Mouse (Mus musculus) liver, postnatal 0 days (tissue): Measurements from ENCODE around the gene Rab27a. TPM values are rescaled to one million over a fixed set of nuclear protein-coding genes. Genes with fewer than 3 reads are reported as not detected.
A peak's percentile ranks its signal among the peaks of the same experiment; 100 is the strongest.

ENCODE experiments used
- ATAC-seq: fragments of 200-750 bp; cut with Nextera tagmentation; 2 replicates; pipeline ENCODE4 v1.8.0; 2017; ENCODE audit warnings: mild to moderate bottlenecking, moderate library complexity
- DNase-seq: peaks from one replicate; pipeline ENCODE4 v3.0.0-alpha.2; 2016
- H3K27ac ChIP-seq: fragments of 300-500 bp; sonication (generic); 2 replicates; pipeline ENCODE4 v1.5.1; 2014; ENCODE audit warnings: antibody characterized with exemption, moderate library complexity, mild to moderate bottlenecking, low read depth
- H3K27me3 ChIP-seq: fragments of 300-500 bp; sonication (generic); 2 replicates; pipeline ENCODE4 v1.6.1; 2014; ENCODE audit warnings: low read length, control low read depth, mixed read lengths; ENCODE audit not compliant: insufficient read depth
- H3K36me3 ChIP-seq: fragments of 300-500 bp; sonication (generic); replicated peaks from 2 replicates; pipeline ENCODE4 v1.6.1; 2014; ENCODE audit warnings: mild to moderate bottlenecking, control low read depth, low read length, moderate library complexity, mixed read lengths; ENCODE audit not compliant: insufficient read depth
- H3K4me1 ChIP-seq: fragments of 300-500 bp; sonication (generic); 2 replicates; pipeline ENCODE4 v1.6.1; 2014; ENCODE audit warnings: antibody characterized with exemption, mild to moderate bottlenecking, control low read depth; ENCODE audit not compliant: insufficient read depth
- H3K4me2 ChIP-seq: fragments of 300-500 bp; sonication (generic); 2 replicates; pipeline ENCODE4 v1.6.1; 2014; ENCODE audit warnings: low read depth, mild to moderate bottlenecking, low read length, moderate library complexity, mixed read lengths
- H3K4me3 ChIP-seq: fragments of 300-500 bp; sonication (generic); 2 replicates; pipeline ENCODE4 v1.5.1; 2014; ENCODE audit warnings: low read depth, low read length
- H3K9ac ChIP-seq: fragments of 300-500 bp; sonication (generic); replicated peaks from 2 replicates; pipeline ENCODE4 v1.6.1; 2014; ENCODE audit warnings: mild to moderate bottlenecking, moderate library complexity
- H3K9me3 ChIP-seq: fragments of 300-500 bp; sonication (generic); 2 replicates; pipeline ENCODE4 v1.6.1; 2016; ENCODE audit warnings: mild to moderate bottlenecking, control low read depth, low read length, mixed read lengths
- CTCF ChIP-seq: sonication (generic); IDR thresholded peaks from 2 replicates; pipeline ENCODE4 v1.5.1; 2016; ENCODE audit warnings: antibody characterized with exemption, low read depth
- EP300 ChIP-seq: IDR thresholded peaks from 2 replicates; pipeline ENCODE4 v1.6.1; 2016; ENCODE audit warnings: antibody characterized with exemption, low read depth, mild to moderate bottlenecking
- WGBS: fragments of 180-500 bp; shearing (Covaris S2); extraction: QIAGEN DNeasy Blood & Tissue Kit; methylation state at CpG from one replicate; pipeline ENCODE4 v1.1.7; 2014; ENCODE audit not compliant: insufficient replicate concordance; 5-methylcytosine and 5-hydroxymethylcytosine counted together
- polyA plus RNA-seq: library from polyadenylated mRNA; unstranded; fragments of >200 nt; fragmentation: Nextera tagmentation; extraction: Ambion mirVana; gene quantifications from 2 replicates; pipeline ENCODE4 v1.2.1, GENCODE M21; 2015

The Rab27a gene
- polyA plus RNA-seq, 1 experiment from 2014 or later, result 7.0 TPM

- peaks cover 19% of the 10 kb centered on the region for H3K4me1 ChIP-seq
- peak within 1 kb of the TSS; percentile 81 for H3K27ac ChIP-seq
- peak within 1 kb of the TSS; percentile 82 for H3K9ac ChIP-seq
- WGBS, result 26% methylated on average over 6 of the region's 6 CpGs
- TF ChIP-seq EP300 (no peak), CTCF (no peak)
- peak within 1 kb of the TSS; percentile 90 for H3K4me2 ChIP-seq
- peak within 1 kb of the TSS; percentile 79 for H3K4me3 ChIP-seq
- H3K27me3 ChIP-seq, result no peaks in the 10 kb centered on the region
- H3K9me3 ChIP-seq, result no peaks in the 10 kb centered on the region
- DNase-seq (no peak), ATAC-seq (no peak)
- no peaks in the 10 kb centered on the region for H3K36me3 ChIP-seq
Observed at GRCm38 (mm10) chr9:73040080-73040479, 4.6 kb upstream of the Rab27a start, which contains the start of gene Pigb. Gene Pigb (minus strand): TSS chr9:73040378.

DNA sequence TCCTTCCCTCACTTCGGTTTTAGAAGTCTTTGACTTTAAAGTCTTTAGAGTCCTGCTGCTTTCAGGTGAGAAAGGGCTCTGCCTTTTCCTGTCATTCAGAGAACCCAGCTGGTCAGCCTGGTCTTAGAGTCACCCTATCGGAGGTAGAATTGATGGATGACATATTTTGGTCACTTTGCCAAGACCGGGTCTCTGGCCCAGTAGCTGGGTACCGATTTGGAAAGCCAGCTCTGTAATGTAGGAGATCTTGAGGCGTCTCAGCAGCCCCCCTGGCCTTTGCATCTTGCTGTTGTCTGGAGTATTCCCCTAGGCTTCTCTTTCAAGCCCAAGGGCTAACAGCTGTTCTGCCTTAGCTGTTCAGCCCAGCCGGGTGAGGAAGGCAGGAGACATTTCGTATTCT is 550 bp downstream of the Rab27a start:
- DNase-seq, result no peak
- no peak for ATAC-seq
- 8% methylated on average over 7 of the region's 7 CpGs for WGBS
- peak overlapping the region; percentile 75 for H3K27ac ChIP-seq
- no peaks in the 10 kb centered on the region for H3K36me3 ChIP-seq
- H3K9ac ChIP-seq, result peak overlapping the region; percentile 63
- no peak for TF ChIP-seq CTCF
- TF ChIP-seq EP300, result no peak
- H3K27me3 ChIP-seq, result no peaks in the 10 kb centered on the region
- peak overlapping the region; percentile 62 for H3K4me3 ChIP-seq
- no peaks in the 10 kb centered on the region for H3K9me3 ChIP-seq
- peak overlapping the region; percentile 81 for H3K4me2 ChIP-seq
- H3K4me1 ChIP-seq, result peaks cover 9% of the 10 kb centered on the region

DNA sequence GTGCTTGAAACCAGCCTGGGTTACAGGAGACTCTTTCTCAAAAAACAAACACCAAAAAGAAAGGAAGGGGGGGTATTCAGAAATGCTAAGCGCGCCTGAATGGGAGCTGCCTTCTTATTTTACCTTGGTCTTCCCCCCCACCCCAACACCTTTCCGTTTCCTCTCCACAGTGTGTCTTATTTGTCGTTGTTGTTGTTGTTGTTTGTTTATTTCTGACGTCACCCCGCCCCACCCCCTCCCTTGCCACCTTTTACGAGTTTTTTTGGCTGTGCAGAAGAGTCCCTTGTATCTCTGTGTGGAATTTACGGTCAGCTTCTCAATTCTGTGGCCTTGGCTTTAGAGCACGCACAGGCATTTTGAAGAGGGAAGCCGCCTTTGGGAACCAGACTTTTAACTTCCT is 1.1 kb downstream of the Rab27a start:
- Histone ChIP-seq H3K4me2 (peak overlapping the region; percentile 81), H3K36me3 (no peaks in the 10 kb centered on the region), H3K27me3 (no peaks in the 10 kb centered on the region), H3K9me3 (no peaks in the 10 kb centered on the region), H3K4me1 (peaks cover 6% of the 10 kb centered on the region), H3K4me3 (peak overlapping the region; percentile 62), H3K27ac (peak overlapping the region; percentile 75), H3K9ac (peak overlapping the region; percentile 63; the same call in 1 of the 2 replicates)
- TF ChIP-seq EP300 (no peak), CTCF (no peak)
- WGBS, result 41% methylated on average over 10 of the region's 10 CpGs
- DNase-seq (no peak), ATAC-seq (no peak)

GRCm38 (mm10) chr9:73047906-73048305 is 3.3 kb downstream of the Rab27a start:
- ATAC-seq, result no peak
- TF ChIP-seq CTCF (no peak), EP300 (no peak)
- 66% methylated on average over 2 of the region's 2 CpGs for WGBS

GRCm38 (mm10) chr9:73048927-73049326 is 4.3 kb downstream of the Rab27a start:
- no peak for TF ChIP-seq CTCF
- no peak for TF ChIP-seq EP300
- ATAC-seq (no peak), DNase-seq (no peak)
- Histone ChIP-seq H3K36me3 (no peaks in the 10 kb centered on the region), H3K27ac (peak overlapping the region; percentile 29; the same call in 1 of the 2 replicates), H3K27me3 (no peaks in the 10 kb centered on the region), H3K9ac (no peak overlapping the region), H3K4me1 (peaks cover 4% of the 10 kb centered on the region), H3K9me3 (no peaks in the 10 kb centered on the region), H3K4me2 (no peak overlapping the region), H3K4me3 (no peak overlapping the region)
- 22% methylated on average over 4 of the region's 4 CpGs for WGBS

More at GRCm38 (mm10) chr9:73047906-73048305, 3.3 kb downstream of the Rab27a start:
- no peak overlapping the region for H3K4me3 ChIP-seq
- no peak overlapping the region for H3K4me2 ChIP-seq
- H3K9ac ChIP-seq, result no peak overlapping the region
- H3K27me3 ChIP-seq, result no peaks in the 10 kb centered on the region
- H3K36me3 ChIP-seq, result no peaks in the 10 kb centered on the region
- 0 out of 2 replicates have a peak overlapping the region, but pooled peaks have one; percentile 12 for H3K27ac ChIP-seq
- no peak for DNase-seq
- H3K4me1 ChIP-seq, result peaks cover 6% of the 10 kb centered on the region
- no peaks in the 10 kb centered on the region for H3K9me3 ChIP-seq

DNA sequence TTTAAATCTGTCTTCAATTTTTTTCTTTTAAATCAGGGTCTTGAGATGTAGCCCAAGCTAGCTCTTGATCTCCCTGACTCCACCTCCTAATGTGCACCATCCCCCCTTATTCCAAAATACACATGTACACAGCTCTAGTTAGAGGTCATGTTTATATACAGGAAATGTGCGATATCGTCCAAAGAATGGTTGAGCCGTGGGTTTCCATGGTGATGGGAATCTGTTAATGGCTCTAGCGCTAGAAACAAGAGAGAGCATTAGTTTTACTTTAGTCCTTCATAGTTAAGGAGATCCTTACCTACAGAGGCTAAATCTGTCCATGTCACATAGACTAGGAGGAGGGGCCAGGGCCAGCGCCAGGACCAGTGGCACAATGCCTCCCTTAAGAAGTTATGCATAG is 5.2 kb downstream of the Rab27a start:
- Histone ChIP-seq H3K36me3 (no peaks in the 10 kb centered on the region), H3K27ac (no peak overlapping the region), H3K4me2 (no peak overlapping the region), H3K9me3 (no peaks in the 10 kb centered on the region), H3K4me1 (no peaks in the 10 kb centered on the region; the same call in none of the 2 replicates), H3K4me3 (no peak overlapping the region), H3K27me3 (no peaks in the 10 kb centered on the region), H3K9ac (no peak overlapping the region)
- no peak for TF ChIP-seq CTCF
- TF ChIP-seq EP300, result no peak
- ATAC-seq (no peak), DNase-seq (no peak)
- 63% methylated on average over 5 of the region's 5 CpGs for WGBS
